Mouse (Mus musculus) left cerebral cortex, adult 8-10 months (tissue): ENCODE measurements at regions not wholly inside any gene's neighbourhood (a gene's known extent, or its start where the extent isn't known, plus 50 kb on each side); places are given as distances from the start of the nearest gene placed in this dataset.

Source experiments
- DNase-seq, 2 experiments: peaks; one replicate each; pipeline ENCODE4 v3.0.0; 2022; ENCODE audit warnings: low spot score in 2 of 2

DNA sequence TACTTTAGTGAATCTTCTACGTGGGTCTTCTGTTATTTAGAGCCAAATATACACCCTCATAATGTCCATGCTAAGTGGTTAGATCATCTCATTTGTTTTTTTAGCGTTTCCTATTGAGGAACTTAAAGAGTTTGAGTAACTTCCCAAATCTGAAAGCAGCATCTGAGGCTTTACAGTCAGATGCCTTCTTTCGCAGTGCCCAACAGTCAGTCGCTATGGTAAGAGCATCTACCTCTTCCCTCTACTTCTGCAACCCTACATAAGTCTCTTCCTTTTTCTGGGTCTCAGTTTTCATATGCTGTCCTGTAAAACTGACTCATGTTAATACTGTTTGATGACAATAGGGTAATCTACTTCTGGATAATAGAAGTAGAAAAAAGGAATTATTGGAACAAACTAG lies 146.8 kb downstream of the Ktn1 start:
- no peak for DNase-seq

DNA sequence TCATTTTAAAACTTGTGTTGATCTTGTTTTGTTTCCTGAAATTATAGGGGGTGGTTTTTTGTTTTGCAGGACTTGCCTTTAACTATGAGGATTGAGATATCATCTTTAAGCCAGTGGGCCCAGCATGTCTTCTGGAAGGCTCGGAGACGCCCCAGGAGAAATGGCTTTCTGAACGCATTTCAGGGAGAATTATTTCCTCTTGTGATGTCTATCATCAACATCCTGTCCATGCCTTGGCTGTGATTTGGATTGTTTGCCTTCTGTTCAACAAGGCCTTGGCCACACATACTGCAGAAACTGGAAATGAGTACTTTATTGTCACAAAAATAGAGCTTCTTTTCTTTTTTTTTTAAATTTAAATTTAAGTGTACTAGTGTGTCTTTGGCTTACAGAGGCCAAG lies 150.0 kb downstream of the Ktn1 start:
- no peak for DNase-seq

GRCm38 (mm10) chr14:47799564-47799963 lies 151.3 kb downstream of the Ktn1 start:
- no peak for DNase-seq

- no peak for DNase-seq
Observed at GRCm38 (mm10) chr14:47805202-47805601, 157.0 kb downstream of the Ktn1 start.

DNA sequence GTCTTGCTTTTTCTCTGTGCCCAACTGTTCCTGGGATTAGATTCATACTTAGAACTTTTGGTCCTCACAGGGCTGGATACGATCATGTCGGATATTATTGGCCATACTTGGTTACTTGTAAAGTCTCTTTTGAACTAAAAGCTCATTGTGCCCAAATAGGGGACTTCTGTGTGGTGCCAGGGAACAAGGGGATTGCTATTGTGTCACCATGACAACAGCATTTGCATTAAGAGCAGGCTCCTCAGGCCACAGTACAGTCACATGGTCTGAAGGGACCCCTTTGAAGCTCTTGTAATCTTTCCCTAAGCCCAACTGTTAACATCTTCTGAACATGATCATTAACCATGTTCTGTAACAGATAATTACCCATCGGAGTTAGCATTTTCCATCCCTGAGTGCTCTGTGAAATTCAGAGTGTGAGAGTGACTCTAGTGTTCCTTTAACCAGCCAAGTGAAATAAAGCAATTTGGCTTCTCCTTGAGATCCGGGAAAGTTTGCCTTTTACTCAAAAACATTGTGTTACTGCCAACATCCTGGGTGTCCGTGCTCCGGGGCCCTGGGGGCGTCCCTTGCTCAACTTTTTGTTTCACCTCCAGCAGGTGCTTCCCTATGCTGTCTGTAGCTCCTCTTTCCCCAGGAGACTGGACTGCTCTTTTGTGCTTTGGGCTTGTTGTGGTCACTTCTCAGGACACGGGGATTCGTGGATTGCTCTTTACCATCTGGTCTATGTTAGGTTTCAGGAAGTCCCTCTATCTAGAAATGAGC lies 157.7 kb downstream of the Ktn1 start:
- DNase-seq, result no peak

DNA sequence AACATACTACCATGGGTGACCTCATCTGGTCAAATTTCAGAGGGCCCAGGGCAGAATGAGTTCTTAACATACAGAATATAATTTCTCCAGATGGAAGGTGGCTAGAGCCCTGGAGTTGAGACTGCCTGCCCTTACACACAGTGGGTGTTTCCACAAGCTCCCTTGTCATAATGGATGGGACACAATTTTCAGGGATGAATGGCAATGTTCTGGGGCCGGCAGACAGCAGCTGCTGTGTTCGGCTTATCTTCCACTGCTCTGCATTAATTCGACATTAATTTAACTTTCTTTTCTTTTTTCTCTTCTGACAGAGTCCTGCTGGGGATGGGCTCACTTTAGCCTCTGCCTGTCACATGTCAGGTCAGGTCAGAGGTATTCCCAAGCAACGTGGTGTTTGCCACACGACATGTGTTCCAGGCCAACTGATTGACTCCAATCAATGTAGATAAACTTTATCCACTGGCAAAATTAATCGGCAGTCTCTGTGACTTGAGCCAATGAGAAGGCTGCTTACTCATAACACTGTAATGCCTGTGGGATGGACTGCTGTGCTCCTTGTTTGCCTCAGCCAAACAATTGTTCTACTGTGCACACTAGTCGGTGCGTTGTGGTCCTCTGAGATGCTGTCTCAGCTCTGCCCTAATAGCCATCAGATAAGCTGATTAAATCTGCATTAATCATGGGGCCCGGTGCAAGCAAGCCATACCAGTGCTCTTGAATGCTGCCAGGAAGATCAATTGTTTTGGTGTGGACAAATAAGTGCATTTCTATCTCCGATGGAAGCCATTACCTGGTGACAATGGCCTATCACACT lies 160.1 kb downstream of the Ktn1 start:
- DNase-seq, result no peak

- no peak for DNase-seq
Observed at GRCm38 (mm10) chr14:47818224-47818623, 170.0 kb downstream of the Ktn1 start.

GRCm38 (mm10) chr14:47818641-47819040 lies 170.4 kb downstream of the Ktn1 start:
- no peak for DNase-seq

DNA sequence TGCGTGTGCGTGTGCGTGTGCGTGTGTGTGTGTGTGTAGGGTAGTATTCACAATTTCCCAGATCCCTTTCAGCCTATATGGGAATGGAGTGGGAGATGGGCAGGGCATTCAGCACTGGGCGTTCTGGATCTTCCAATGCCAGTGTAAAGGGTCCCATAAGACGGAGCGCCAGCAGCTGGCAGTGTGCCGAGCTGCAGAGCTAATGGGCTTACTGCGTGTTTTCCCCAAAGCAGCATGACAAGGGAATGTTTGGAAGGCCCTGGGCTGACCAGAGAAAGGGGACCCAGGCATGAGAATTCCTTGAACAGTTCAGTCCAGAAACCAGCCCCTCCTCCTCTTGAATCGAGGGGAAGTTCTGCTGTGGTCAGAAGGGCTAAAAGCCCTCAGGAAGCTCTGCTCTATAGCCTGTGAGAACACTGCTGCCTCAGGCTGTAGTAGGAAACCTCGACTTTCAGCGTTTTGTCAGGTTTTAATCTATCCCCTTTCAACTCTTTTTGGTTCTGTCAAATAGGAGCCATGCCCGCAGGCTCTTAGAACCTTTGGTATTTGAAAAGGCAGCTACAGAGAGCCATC lies 172.4 kb downstream of the Ktn1 start:
- DNase-seq, result no peak

DNA sequence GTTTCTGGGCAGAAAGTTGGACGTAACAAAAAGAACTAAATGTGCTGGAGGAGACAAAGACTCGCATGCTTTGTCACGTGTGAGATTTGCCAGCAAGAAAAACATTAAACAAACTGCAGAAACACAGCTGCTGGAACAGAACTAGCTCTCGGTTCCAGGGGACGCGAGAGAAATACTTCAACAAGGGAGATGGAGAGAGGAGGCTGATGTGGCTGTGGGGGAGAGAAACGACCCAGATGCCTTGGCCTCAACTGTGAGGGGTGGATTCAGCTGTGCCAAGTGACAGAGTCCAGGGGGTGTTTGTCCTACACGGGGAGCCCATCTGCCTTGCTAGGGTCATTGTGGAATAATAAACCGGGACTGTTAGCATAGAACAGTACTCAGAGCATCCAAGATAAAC lies 174.9 kb downstream of the Ktn1 start:
- DNase-seq, result no peak

DNA sequence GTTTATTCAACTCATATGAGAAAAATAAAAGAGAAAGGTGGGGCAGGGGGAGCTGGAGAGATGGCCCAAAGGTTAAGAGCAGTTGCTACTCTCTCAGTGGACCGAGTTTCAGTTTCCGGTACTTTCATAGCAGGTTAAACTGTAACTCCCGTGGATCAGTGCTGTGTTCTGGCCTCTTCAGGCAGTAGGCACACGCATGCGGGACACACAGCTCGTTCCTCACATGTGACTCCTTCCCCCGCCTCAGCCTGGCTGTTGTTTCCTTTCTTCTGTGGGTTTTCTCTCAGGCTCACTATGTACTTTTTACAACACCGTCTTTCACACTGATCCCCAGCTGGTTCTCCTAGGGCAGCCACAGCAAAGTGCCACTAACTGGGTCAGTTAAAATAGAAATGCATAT lies 175.4 kb downstream of the Ktn1 start:
- no peak for DNase-seq

GRCm38 (mm10) chr14:47825446-47825956 lies 177.3 kb downstream of the Ktn1 start:
- no peak for DNase-seq

DNA sequence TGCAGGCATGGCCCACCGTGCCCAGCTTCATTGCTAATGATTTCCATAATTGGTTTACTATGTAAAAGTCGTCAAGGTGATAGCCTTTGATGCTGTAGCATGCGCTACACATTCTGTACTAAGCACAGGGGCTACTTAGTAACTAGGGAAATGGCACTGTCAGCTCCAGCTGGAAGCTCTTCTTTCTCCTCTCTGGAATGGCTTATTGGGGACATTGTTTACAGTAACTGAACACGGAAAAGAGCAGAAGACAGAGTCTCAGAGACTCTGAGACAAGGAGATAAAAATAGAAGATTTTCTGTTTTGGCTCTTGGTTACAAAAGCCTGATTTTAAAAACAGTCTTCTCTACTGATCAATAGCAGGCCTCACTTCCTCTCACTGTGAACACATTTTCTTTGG lies 178.3 kb downstream of the Ktn1 start:
- no peak for DNase-seq

DNA sequence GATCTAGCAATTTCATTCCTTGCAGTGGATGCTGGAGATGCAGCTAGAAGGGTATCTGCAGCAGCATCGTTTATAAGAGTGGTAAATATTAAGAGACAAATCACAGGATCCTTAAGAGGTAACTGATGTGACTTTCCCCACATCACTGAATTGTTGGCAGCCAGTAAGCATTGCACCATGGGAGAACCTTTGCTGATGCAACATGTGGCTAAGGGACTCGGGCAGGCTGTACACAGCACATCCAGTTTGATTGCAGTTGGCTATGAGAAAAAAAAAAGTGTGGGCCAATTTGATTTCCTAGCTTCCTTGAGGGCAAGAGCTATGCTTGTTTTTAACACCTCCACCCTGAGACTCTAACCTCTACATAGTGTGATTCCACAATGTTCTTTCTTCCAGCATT lies 179.4 kb downstream of the Ktn1 start:
- DNase-seq, result no peak

DNA sequence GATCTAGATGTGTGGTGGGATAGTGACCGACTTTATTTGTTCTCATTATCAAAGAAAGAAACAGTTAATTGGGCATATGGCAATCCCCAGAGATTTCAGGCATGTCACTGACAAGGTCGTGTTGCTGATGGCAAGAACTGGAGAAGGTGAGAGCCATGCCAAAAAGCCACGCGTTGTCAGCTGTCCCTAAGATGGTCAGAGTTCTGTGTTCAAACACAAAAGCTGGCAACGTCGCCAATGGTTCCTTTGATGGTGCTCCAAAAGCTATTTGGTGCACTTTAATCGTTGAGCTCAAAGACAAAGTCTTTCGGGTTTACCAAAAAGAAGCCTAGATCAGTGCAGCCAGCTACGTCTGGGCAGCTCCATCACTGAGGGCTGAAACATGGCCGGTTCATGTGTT lies 185.4 kb downstream of the Ktn1 start:
- DNase-seq, result no peak

DNA sequence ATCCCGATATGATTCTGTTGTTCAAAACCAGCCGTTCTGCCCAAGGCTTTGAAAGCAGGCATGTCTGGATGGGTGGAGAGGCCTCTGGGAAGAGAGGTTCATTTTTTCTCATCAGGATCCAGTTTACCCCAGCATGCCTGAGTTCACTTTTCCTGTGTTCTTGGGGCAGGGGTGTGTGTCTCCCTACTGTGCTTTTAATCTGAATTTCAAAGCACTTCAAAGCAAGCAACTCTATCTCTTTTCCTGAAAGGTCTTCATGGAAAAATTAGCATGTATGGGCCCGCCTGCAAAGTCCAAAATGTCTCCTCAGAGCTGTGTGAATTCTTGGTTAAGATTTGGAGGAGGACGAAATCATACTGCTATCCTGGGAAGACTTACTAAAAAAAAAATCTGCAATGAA lies 187.2 kb downstream of the Ktn1 start:
- no peak for DNase-seq

GRCm38 (mm10) chr14:47839493-47840215 lies 191.4 kb downstream of the Ktn1 start:
- DNase-seq, result no peak

- no peak for DNase-seq
Observed at GRCm38 (mm10) chr14:47844366-47844765, 196.1 kb downstream of the Ktn1 start.

- no peak for DNase-seq
Observed at GRCm38 (mm10) chr14:47848861-47849260, 200.6 kb downstream of the Ktn1 start.

DNA sequence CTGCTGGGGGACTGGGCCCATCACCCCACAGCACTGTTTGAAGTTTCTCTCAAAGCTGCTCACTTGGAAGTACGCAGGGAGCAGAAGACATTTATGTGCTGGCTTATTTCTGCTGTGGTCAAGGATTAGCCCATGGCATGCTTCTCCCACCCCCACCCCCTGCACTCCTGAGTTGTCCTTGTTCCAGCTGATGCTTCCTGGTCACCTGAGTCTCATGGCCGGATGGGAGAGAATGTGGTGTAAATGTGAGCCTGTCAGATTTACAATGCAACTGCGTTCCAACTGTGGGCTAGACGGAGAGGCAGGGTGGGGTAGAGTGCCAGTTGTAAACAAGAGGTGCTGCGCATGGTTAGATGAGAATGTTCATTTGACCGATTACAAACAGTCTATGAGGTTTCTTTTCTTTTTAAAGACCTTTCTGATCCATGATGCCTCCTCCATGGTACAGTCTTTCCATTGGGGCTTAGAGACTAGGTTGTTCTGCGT lies 208.1 kb downstream of the Ktn1 start:
- DNase-seq, result no peak

- no peak for DNase-seq
Observed at GRCm38 (mm10) chr14:47857271-47857670, 209.0 kb downstream of the Ktn1 start.
